Mouse (Mus musculus) MEL (cell line): ENCODE data around the gene AB124611.
A peak's percentile ranks its signal among the peaks of the same experiment; 100 is the strongest.

Source experiments
- BHLHE40 ChIP-seq: IDR thresholded peaks from 2 replicates; pipeline ENCODE4 v1.6.1; 2012; ENCODE audit warnings: low read depth, mild to moderate bottlenecking, inconsistent platforms, low read length, improper control_type of control experiment, borderline replicate concordance
- CTCF ChIP-seq, 3 experiments: IDR thresholded peaks in 2 of 3; conservative IDR thresholded peaks in 1 of 3; 2 replicates each; pipeline ENCODE4 v1.5.1; 2011 to 2012; ENCODE audit warnings: low read length in 3 of 3, low read depth in 2 of 3, mild to moderate bottlenecking in 2 of 3, improper control_type of control experiment in 1 of 3, inconsistent platforms in 1 of 3, mixed read lengths in 1 of 3, moderate library complexity in 1 of 3; ENCODE audit not compliant: control insufficient read depth in 1 of 3, insufficient read depth in 1 of 3, poor library complexity in 1 of 3, severe bottlenecking in 1 of 3
- E2F4 ChIP-seq: IDR thresholded peaks from 2 replicates; pipeline ENCODE4 v1.6.1; 2011; ENCODE audit warnings: low read depth, low read length, improper control_type of control experiment, borderline replicate concordance
- GATA1 ChIP-seq: IDR thresholded peaks from 2 replicates; pipeline ENCODE4 v1.6.1; 2011; ENCODE audit warnings: low read depth, low read length, improper control_type of control experiment
- JUND ChIP-seq: IDR thresholded peaks from 2 replicates; pipeline ENCODE4 v1.6.1; 2011; ENCODE audit warnings: low read depth, mild to moderate bottlenecking, improper control_type of control experiment, low read length
- MAX ChIP-seq: IDR thresholded peaks from 2 replicates; pipeline ENCODE4 v1.6.1; 2011; ENCODE audit warnings: low read length, improper control_type of control experiment
- MEF2A ChIP-seq: IDR thresholded peaks from 2 replicates; pipeline ENCODE4 v1.6.1; 2014; ENCODE audit warnings: low read depth, mild to moderate bottlenecking, inconsistent platforms, low read length, improper control_type of control experiment; ENCODE audit not compliant: poor library complexity, insufficient replicate concordance, severe bottlenecking; ENCODE audit errors: extremely low read depth
- MYC ChIP-seq: IDR thresholded peaks from 2 replicates; pipeline ENCODE4 v1.6.1; 2011; ENCODE audit warnings: low read depth, mild to moderate bottlenecking, low read length, improper control_type of control experiment, moderate library complexity
- POLR2A ChIP-seq, 2 experiments: IDR thresholded peaks; 2 replicates each; pipeline ENCODE4 v1.6.1; 2011 to 2012; ENCODE audit warnings: low read length in 2 of 2, mild to moderate bottlenecking in 2 of 2, control low read depth in 1 of 2, improper control_type of control experiment in 1 of 2, low read depth in 1 of 2, moderate library complexity in 1 of 2; ENCODE audit not compliant: control insufficient read depth in 1 of 2, insufficient read depth in 1 of 2, poor library complexity in 1 of 2
- POLR2AphosphoS2 ChIP-seq: IDR thresholded peaks from 2 replicates; pipeline ENCODE4 v1.6.1; 2011; ENCODE audit warnings: low read length, improper control_type of control experiment
- POLR2AphosphoS5 ChIP-seq: IDR thresholded peaks from 2 replicates; pipeline ENCODE4 v1.6.1; 2012; ENCODE audit warnings: low read depth, borderline replicate concordance, mild to moderate bottlenecking, inconsistent platforms, low read length, moderate library complexity, mixed read lengths
- TAL1 ChIP-seq: IDR thresholded peaks from 2 replicates; pipeline ENCODE4 v1.6.1; 2012; ENCODE audit warnings: mild to moderate bottlenecking, inconsistent platforms, low read length, moderate library complexity, mixed read lengths
- USF1 ChIP-seq: IDR thresholded peaks from 2 replicates; pipeline ENCODE4 v1.6.1; 2014; ENCODE audit warnings: low read depth, mild to moderate bottlenecking, inconsistent platforms, low read length, improper control_type of control experiment, moderate library complexity
- ZKSCAN1 ChIP-seq: IDR thresholded peaks from 2 replicates; pipeline ENCODE4 v1.6.1; 2012; ENCODE audit warnings: low read depth, mild to moderate bottlenecking, inconsistent platforms, low read length, improper control_type of control experiment, moderate library complexity

GRCm38 (mm10) chr9:21585401-21585800 lies 59.4 kb downstream of the AB124611 start:
- TF ChIP-seq BHLHE40, result no peak
- TF ChIP-seq GATA1, result no peak
- TF ChIP-seq POLR2A (IDR thresholded peaks at IDR 0.05; ENCODE audit: control insufficient read depth in 1 of 2, insufficient read depth in 1 of 2, low read depth in 1 of 2, low read length in 2 of 2, poor library complexity in 1 of 2), result peak in 1 of 2 experiments; percentile 44; a peak in 1 of 4 replicates
- TF ChIP-seq JUND, result no peak
- TF ChIP-seq MAX, result no peak
- no peak for TF ChIP-seq CTCF (IDR thresholded peaks at IDR 0.05 in 2 of 3, conservative IDR thresholded peaks at IDR 0.05 in 1 of 3; ENCODE audit: control insufficient read depth in 1 of 3, insufficient read depth in 1 of 3, low read depth in 2 of 3, low read length in 3 of 3, poor library complexity in 1 of 3, severe bottlenecking in 1 of 3)
- TF ChIP-seq MYC, result no peak
- TF ChIP-seq MEF2A, result no peak
- TF ChIP-seq USF1, result no peak
- TF ChIP-seq TAL1, result no peak
- no peak for TF ChIP-seq E2F4
- TF ChIP-seq POLR2AphosphoS2, result no peak
- TF ChIP-seq ZKSCAN1, result no peak
- TF ChIP-seq POLR2AphosphoS5, result 0 out of 2 replicates have a peak, but pooled peaks have one; percentile 68
